Mouse (Mus musculus) thymus, postnatal 36 days (tissue): Measurements from ENCODE around the gene Maml1.
"Not testable (repeated sequence)": the region's sequence is repeated elsewhere in the genome, so short reads cannot be mapped to it uniquely, and the experiment has no call there.

Experiments used
- DNase-seq, 2 experiments: peaks; one replicate each; pipeline ENCODE4 v3.0.0; 2022; ENCODE audit warnings: mixed read lengths in 2 of 2

Gene Maml1

DNA sequence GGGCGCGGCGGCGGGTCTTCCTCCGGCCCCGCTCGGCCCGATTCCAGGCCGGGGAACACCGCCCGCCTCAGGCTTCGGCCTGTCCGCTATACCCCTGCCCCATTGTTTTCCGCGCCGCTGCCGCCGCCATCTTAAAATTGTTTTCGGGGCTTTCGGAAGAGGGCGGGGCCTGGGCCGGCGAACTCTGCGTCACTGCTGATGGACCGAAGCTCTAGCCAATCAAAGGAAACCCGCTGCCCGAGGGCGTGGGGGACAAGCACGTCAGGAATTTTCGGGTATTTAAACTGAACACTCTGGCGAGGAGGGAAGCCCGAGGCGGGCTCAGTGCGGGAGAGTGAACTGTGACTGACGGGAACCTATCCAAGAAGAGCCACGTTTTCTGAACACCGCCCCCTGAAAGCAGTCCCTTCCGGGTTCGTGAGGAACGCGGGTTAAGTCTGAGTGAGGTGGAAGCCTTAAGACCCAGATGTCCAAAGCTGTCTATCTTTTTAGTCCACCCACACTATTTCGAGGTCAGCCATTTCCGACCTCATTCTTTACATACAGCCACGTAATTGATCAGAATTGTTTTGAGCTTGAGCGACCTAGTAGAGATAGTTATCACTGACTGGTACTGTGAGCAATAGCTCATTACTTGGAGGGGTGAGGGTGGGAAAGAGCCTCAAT, at the start of gene Maml1:
Gene Maml1, minus strand, starts transcription at position 122 of the 666 bp plus-strand sequence.
- DNase-seq = peak; percentile 95 to 96

- DNase-seq = no peak
Observed at GRCm38 (mm10) chr11:50336891-50337290, 44.8 kb upstream of the Maml1 start.

- DNase-seq = no peak
Observed at GRCm38 (mm10) chr11:50336126-50336525, 44.0 kb upstream of the Maml1 start.

DNA sequence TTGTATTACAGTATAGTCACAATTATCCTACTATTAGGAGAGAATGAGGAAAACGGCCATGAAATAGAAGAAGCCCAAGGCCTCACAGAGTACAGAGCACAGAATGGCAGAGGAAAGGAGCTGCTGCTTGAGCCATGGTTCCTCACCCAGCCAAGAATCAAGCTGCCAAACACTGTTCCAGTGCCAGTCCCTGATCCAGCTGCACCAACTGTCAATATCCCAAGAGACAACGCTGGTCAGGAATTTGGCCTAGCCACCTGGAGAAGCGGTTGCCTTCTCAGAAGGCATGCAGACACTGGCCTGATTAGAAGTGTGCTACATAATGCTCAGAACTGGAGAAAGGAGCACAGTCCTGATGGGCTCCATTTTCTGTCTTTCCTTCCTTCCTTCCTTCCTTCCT, 41.1 kb upstream of the Maml1 start:
- DNase-seq = no peak

GRCm38 (mm10) chr11:50329378-50329777, 37.3 kb upstream of the Maml1 start:
- DNase-seq = no peak

DNA sequence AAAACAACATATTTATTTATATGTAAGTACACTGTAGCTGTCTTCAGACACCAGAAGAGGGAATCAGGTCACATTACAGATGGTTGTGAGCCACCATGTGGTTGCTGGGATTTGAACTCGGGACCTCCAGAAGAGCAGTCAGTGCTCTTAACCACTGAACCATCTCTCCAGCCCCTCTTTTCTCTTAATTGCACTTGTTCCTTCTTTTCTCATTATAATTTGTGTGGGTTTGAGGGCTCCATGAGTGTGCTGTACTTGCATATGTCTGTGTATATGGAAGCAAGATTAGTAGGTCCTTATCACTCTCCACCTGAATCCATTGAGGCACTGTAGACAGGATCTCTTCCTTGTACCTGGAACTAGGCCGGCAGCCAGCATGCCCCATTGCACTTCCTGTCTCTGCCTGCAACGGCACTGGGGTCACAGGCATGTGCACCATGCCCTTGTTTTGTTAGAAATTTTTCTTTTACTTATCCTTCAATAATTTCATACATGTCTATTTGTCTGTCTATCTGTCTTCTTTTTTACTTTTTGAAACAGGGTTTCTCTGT, 36.0 kb upstream of the Maml1 start:
- peak in 1 of 2 experiments; percentile 8 for DNase-seq

DNA sequence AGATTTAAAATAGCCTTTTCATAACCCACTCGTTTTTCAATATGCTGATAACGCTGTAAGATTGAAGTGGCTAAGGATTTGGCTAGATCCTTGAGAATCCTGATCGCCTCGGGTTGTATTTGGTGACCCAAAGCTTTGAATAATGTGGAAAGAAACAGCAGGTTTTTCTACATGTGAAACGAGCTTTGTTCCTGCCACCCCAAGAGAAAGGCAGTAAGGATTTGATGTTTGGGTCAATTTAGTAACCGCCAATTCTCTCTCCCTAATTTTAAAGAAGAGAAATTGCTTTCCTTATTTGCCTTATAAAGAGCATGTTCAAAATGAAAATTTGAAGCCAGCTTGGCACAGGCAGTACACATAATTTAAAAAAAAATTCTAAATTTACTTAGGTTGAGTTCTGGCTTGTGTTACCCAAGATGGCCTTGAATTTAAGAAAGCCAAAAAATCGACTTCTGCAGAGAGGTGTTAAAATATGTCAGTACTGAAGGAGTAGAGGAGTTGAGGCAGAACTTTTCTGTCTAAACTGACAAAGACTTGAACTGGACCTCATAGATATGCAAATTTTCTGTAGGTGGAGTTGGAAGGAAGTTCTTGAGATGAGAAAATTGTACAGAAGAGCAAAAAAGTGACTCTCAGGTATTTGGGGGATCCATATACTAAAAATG, 34.3 kb upstream of the Maml1 start:
- no peak for DNase-seq

DNA sequence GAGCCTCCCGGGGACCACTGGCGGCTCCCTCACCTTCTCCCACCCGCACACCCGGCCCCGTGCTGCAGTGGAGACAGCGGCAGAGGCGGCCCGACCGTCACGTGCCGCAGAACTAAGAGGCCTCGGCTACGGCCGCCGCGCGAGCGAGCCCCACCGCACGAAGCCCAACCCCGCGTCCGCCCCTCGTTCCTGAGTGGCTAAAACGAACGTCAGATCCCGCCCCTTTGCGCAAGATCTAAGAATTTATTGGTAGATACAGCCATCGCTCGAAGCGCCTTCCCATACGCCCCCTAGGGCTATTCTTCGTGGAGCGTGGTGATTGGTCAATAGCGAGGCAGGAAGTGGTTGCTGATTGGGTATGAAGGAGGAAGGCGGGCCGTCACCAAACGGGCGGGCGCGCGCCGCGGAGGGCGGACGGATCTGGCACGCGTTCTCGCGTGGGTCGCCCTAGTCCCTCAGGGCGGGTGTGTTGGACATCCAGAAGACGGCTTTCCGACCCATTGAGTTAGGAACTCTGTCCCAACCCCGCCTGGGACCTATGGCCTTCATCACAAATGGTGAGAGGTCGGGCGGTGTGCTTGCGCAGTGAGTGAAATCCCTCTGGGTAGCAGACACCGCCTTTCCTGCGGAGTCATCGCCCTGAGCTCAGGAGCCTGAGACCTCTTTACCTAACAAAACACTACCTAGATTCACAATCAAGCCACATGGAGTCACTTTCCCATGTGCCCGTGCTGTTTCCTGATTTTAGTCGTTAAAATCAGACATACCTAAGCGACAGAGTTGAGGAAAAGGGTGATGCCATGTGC, 33.6 kb upstream of the Maml1 start, which contains the start of gene Canx:
Gene Canx, minus strand, starts transcription at position 178 of the 806 bp plus-strand sequence.
- peak; percentile 98 for DNase-seq

DNA sequence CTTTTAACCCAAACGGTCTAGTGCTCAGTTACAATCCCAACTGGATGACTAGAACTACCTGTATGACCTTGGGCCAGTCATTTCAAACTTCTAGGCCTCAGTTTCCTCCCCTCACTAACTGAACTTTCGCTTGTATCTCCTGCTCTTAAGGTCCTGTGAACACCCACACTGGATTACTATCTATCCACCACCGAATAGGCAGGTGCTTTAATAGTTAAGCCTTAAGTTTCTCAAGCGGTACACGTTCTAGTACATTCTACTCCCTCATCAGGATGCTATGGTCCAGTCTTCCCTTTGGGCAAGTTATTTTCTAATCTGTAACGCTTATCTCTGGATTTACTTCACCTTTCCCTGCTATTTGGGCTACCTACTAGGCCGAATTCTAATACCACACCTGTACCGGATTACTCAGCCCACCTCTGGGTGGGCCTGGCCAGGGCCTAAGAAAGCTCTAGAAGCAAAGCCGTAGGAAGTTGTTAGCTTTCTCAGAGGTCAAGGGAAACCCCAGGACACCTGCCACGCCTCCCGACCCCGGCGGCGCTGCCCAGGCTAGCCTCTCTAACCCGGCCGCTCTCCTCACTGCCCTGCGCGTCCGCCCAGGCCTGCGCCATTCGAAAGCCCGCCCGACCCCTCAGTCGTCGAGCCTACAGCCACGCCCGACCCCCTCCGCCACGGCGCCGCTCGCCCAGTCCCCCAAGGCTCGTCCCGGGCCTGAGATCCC, 32.8 kb upstream of the Maml1 start:
- DNase-seq = no peak

- DNase-seq = no peak
Observed at GRCm38 (mm10) chr11:50323843-50324242, 31.7 kb upstream of the Maml1 start.

GRCm38 (mm10) chr11:50322345-50322744, 30.2 kb upstream of the Maml1 start:
- no peak for DNase-seq

- no peak for DNase-seq
Observed at GRCm38 (mm10) chr11:50321239-50321638, 29.1 kb upstream of the Maml1 start.

DNA sequence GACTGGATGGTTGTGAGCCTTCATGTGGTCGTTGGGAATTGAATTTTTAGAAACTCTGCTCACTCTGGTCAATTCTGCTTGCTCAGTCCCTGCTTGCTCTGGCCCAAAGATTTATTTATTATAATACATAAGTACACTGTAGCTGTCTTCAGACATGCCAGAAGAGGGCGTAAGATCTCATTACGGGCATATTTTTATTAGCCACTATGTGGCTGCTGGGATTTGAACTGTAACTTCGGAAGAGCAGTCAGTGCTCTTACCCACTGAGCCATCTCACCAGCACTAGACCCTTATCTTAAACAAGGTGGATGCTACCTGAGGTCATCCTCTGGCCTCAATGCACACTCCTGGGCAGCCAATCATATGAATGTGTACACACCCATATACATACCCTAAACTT, 27.2 kb upstream of the Maml1 start:
- not testable (repeated sequence) for DNase-seq

GRCm38 (mm10) chr11:50312803-50313202, 20.7 kb upstream of the Maml1 start:
- no peak for DNase-seq

DNA sequence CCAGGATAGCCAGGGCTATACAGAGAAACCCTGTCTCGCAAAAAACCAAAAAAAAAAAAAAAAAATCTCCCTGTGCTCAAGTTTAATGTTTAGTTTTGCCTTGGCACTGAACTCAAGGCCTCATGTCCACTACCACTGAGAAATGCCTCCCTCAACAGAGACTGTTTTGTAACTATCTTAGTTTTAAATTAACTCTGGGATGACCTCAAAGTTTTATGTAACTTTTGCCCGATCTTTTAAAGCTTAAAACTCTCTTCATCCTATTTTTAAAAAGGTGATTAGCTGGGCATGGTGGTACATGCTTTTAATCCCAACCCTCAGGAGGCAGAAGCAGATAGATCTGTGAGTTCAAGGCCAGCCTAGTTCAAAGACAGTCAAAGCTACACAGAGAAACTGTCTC, 11.3 kb upstream of the Maml1 start:
- no peak for DNase-seq

GRCm38 (mm10) chr11:50291321-50292165, 568 bp downstream of the Maml1 start:
- peak in 1 of 2 experiments; percentile 61 for DNase-seq

DNA sequence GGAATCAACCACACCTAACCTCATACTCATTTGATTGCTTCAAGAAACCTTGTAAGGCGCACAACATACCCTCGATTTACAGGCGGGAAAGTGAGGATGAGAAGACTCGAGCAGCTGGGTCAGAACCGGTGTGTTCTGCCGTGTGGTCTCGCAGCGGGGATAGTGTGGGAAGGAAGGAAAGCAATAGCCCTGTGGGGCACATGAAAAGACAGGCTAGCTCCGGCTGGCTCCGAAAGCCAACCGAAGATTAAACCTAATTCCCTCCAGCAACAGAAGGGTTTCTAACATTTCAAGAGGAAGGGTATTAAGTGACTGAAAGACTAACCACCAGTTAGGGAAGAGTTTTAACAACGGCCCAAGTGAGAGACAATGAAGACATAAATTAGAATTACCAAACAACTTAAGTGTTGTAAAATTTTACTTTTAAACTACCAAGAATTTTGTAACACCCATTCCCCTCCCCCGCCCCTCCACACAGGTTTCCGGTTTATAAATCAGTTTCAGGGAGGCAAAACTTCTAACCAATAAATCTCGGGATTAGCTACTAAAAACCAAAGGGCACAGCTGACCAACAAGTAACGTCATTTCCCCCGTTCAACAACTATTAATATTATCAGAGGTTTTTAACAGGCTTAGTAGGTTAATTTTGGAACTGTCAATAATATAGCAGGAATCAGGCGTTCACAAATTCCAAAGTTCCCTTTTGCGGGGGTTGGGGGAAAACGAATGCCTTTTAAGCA, 1.5 kb downstream of the Maml1 start:
- no peak for DNase-seq

- DNase-seq = no peak
Observed at GRCm38 (mm10) chr11:50286428-50286827, 5.7 kb downstream of the Maml1 start.

DNA sequence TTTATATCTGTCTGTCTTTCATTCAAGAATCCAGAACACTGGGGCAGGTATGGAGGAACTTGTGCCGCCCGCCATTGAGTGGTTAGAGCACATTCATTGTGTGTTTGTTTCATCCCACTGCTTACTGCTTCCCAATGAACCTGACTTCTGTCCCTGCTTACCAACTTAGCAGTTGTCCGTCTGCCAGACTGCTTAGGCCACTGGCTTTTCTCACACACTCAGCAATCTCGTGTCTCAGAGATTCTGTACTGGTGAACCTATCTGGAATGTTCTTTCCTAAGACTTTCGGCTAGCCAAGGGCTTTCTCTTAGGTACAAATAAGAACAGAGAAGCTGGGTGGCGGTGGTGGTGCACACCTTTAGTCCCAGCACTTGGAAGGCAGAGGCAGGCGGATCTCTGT, 6.4 kb downstream of the Maml1 start:
- no peak for DNase-seq

- no peak for DNase-seq
Observed at GRCm38 (mm10) chr11:50285263-50285662, 6.8 kb downstream of the Maml1 start.

DNA sequence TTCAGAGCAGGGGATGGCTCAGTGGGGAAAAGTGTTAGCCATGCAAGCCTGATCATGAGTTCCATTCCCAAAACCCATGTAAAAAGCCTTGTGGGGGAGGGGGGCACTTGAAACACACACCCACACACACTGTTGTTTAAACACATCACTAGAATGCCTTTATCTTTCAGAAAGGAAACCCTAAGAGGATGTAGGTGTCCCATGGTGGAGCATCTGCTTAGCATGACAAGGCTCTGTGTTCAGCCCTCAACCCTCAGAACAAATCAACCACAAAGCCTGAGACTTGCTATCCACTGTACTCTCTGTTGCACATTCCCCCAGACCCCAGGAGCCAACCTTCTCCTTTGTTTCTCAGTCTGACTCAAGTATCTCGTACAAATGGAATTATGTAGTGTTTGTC, 12.1 kb downstream of the Maml1 start:
- no peak for DNase-seq
